Comparison of ENCODE assay signal across 8 mouse cellular contexts in genomic region chrX:21334499-21335032, GRCm38 (mm10).
A peak's percentile ranks its signal among the peaks of the same experiment; 100 is the strongest.
DNase-seq lines count a peak whose midpoint lies in the region; ATAC-seq and TF ChIP-seq lines count a peak whose summit lies in the region.

No protein-coding gene starts in this region.

- H3K27me3 ChIP-seq in heart, embryonic 11.5 days (ENCODE audit: control insufficient read depth, insufficient read depth, low read length), result no peaks in the 10 kb centered on the region
- H3K27me3 ChIP-seq in hindbrain, embryonic 12.5 days, result no peaks in the 10 kb centered on the region
- H3K27me3 ChIP-seq in liver, postnatal 0 days (ENCODE audit: insufficient read depth, low read length), result no peaks in the 10 kb centered on the region

- no peak overlapping the region for H3K27ac ChIP-seq in heart, embryonic 11.5 days (ENCODE audit: low read depth, low read length)
- H3K27ac ChIP-seq in hindbrain, embryonic 12.5 days, result no peak overlapping the region
- no peak overlapping the region for H3K27ac ChIP-seq in liver, postnatal 0 days (ENCODE audit: low read depth)

- TF ChIP-seq CTCF in brain, embryonic 14.5 days (IDR thresholded peaks at IDR 0.05; ENCODE audit: borderline replicate concordance, extremely low read depth, insufficient read depth, insufficient read length), result peak; percentile 53; the same call in 1 of the 2 replicates
- TF ChIP-seq CTCF in liver, postnatal 0 days (IDR thresholded peaks at IDR 0.05; ENCODE audit: low read depth), result peak; percentile 21; the same call in 1 of the 2 replicates

- WGBS in heart, embryonic 11.5 days (ENCODE audit: insufficient replicate concordance), result 21% methylated on average over 13 of the region's 13 CpGs
- WGBS in hindbrain, embryonic 12.5 days, result 35% methylated on average over 13 of the region's 13 CpGs
- 36% methylated on average over 13 of the region's 13 CpGs for WGBS in liver, postnatal 0 days (ENCODE audit: insufficient replicate concordance)

- DNase-seq in heart, adult 8-10 months (ENCODE audit: low spot score), result no peak
- peak; percentile 60 for DNase-seq in brain, embryonic 14.5 days (ENCODE audit: low read depth)
- DNase-seq in liver, postnatal 0 days, result no peak
- no peak for DNase-seq in adipocyte (ENCODE audit: low spot score)
- no peak for DNase-seq in ovary, postnatal 14 days (ENCODE audit: low spot score)
- no peak for DNase-seq in urinary bladder, postnatal 10 days (ENCODE audit: low spot score)

- no peak for TF ChIP-seq EP300 in liver, postnatal 0 days (IDR thresholded peaks at IDR 0.05; ENCODE audit: low read depth)

- peak overlapping the region; percentile 37 for H3K4me3 ChIP-seq in heart, embryonic 11.5 days (ENCODE audit: low read depth, low read length)
- H3K4me3 ChIP-seq in hindbrain, embryonic 12.5 days, result peak overlapping the region; percentile 27
- H3K4me3 ChIP-seq in liver, postnatal 0 days (ENCODE audit: low read depth, low read length), result no peak overlapping the region

- no peaks in the 10 kb centered on the region for H3K4me1 ChIP-seq in heart, embryonic 11.5 days (ENCODE audit: control insufficient read depth, insufficient read depth, low read length)
- H3K4me1 ChIP-seq in hindbrain, embryonic 12.5 days, result no peaks in the 10 kb centered on the region
- no peaks in the 10 kb centered on the region for H3K4me1 ChIP-seq in liver, postnatal 0 days (ENCODE audit: insufficient read depth)

- H3K9ac ChIP-seq in heart, embryonic 11.5 days (ENCODE audit: low read depth, low read length), result no peak overlapping the region
- no peak overlapping the region for H3K9ac ChIP-seq in hindbrain, embryonic 12.5 days
- no peak overlapping the region for H3K9ac ChIP-seq in liver, postnatal 0 days (replicated peaks)

- peak overlapping the region; percentile 52 for H3K4me2 ChIP-seq in heart, embryonic 11.5 days
- H3K4me2 ChIP-seq in hindbrain, embryonic 12.5 days (replicated peaks), result peak overlapping the region; percentile 41
- peak overlapping the region; percentile 38 for H3K4me2 ChIP-seq in liver, postnatal 0 days (ENCODE audit: low read depth, low read length)

- no peak for ATAC-seq in heart, embryonic 11.5 days (replicated peaks; ENCODE audit: insufficient number of reproducible peaks, low FRiP score, low TSS enrichment)
- ATAC-seq in hindbrain, embryonic 12.5 days (ENCODE audit: low FRiP score), result no peak
- no peak for ATAC-seq in liver, postnatal 0 days

- no peak for TF ChIP-seq POLR2A in brain, embryonic 14.5 days (IDR thresholded peaks at IDR 0.05; ENCODE audit: borderline replicate concordance, extremely low read depth, insufficient read depth, insufficient read length, poor library complexity, severe bottlenecking)

- no peaks in the 10 kb centered on the region for H3K9me3 ChIP-seq in heart, embryonic 11.5 days (replicated peaks; ENCODE audit: control insufficient read depth, low read length)
- no peaks in the 10 kb centered on the region for H3K9me3 ChIP-seq in hindbrain, embryonic 12.5 days (replicated peaks)
- H3K9me3 ChIP-seq in liver, postnatal 0 days (ENCODE audit: low read length), result no peaks in the 10 kb centered on the region

- H3K36me3 ChIP-seq in heart, embryonic 11.5 days (ENCODE audit: control insufficient read depth, insufficient read depth, low read length), result no peaks in the 10 kb centered on the region
- H3K36me3 ChIP-seq in hindbrain, embryonic 12.5 days, result no peaks in the 10 kb centered on the region
- no peaks in the 10 kb centered on the region for H3K36me3 ChIP-seq in liver, postnatal 0 days (replicated peaks; ENCODE audit: insufficient read depth, low read length)
